Mouse (Mus musculus): ENCODE measurements around the gene Sec22c. TPM values are rescaled to one million over a fixed set of nuclear protein-coding genes. Genes with fewer than 3 reads are reported as not detected.

Gene Sec22c
- polyA plus RNA-seq, 1 experiment from 2014 or later: 24.5 TPM

- Histone ChIP-seq H3K9me3 (no peaks in the 10 kb centered on the region), H3K9ac (peak within 1 kb of the TSS; percentile 88), H3K27ac (peak within 1 kb of the TSS; percentile 88), H3K36me3 (replicated peaks) (peaks cover 15% of the 10 kb centered on the region; the same call in 1 of the 2 replicates), H3K27me3 (0 out of 2 replicates have a peak, but pooled peaks cover 5% of the 10 kb centered on the region), H3K4me3 (replicated peaks) (peak within 1 kb of the TSS; percentile 87), H3K4me1 (peaks cover 29% of the 10 kb centered on the region), H3K4me2 (peak within 1 kb of the TSS; percentile 85)
- 5% methylated on average over 37 of the region's 37 CpGs for WGBS
- peak; percentile 100 for ATAC-seq (ENCODE audit: low FRiP score)
Measured at GRCm38 (mm10) chr9:121709898-121710583, 4.8 kb upstream of the Sec22c start, which contains the start of gene Ss18l2. Gene Ss18l2, plus strand, starts transcription at chr9:121710329.

- Histone ChIP-seq H3K4me2 (no peak overlapping the region), H3K4me3 (replicated peaks) (no peak overlapping the region), H3K36me3 (replicated peaks) (peaks cover 15% of the 10 kb centered on the region; the same call in 1 of the 2 replicates), H3K4me1 (peaks cover 36% of the 10 kb centered on the region), H3K9me3 (no peaks in the 10 kb centered on the region), H3K27me3 (0 out of 2 replicates have a peak, but pooled peaks cover 5% of the 10 kb centered on the region), H3K27ac (no peak overlapping the region), H3K9ac (no peak overlapping the region)
- 69% methylated on average over 7 of the region's 7 CpGs for WGBS
- no peak for ATAC-seq (ENCODE audit: low FRiP score)
Measured at GRCm38 (mm10) chr9:121708506-121709486, 3.5 kb upstream of the Sec22c start.

- H3K9ac ChIP-seq: no peak overlapping the region
- peaks cover 40% of the 10 kb centered on the region for H3K4me1 ChIP-seq
- H3K4me3 ChIP-seq (replicated peaks): no peak overlapping the region
- no peak overlapping the region for H3K27ac ChIP-seq
- no peak overlapping the region for H3K4me2 ChIP-seq
- no peaks in the 10 kb centered on the region for H3K9me3 ChIP-seq
- no peak for ATAC-seq (ENCODE audit: low FRiP score)
- H3K36me3 ChIP-seq (replicated peaks): 0 out of 2 replicates have a peak, but pooled peaks cover 6% of the 10 kb centered on the region
- WGBS: 83% methylated on average over 6 of the region's 6 CpGs
- 0 out of 2 replicates have a peak, but pooled peaks cover 5% of the 10 kb centered on the region for H3K27me3 ChIP-seq
Measured at GRCm38 (mm10) chr9:121707801-121708200, 2.5 kb upstream of the Sec22c start.

- 83% methylated on average over 6 of the region's 6 CpGs for WGBS
- Histone ChIP-seq H3K27ac (no peak overlapping the region), H3K9ac (peak overlapping the region; percentile 87; the same call in 1 of the 2 replicates), H3K4me2 (peak overlapping the region; percentile 93; the same call in 1 of the 2 replicates), H3K4me1 (peaks cover 29% of the 10 kb centered on the region), H3K9me3 (no peaks in the 10 kb centered on the region), H3K4me3 (replicated peaks) (no peak overlapping the region), H3K27me3 (0 out of 2 replicates have a peak, but pooled peaks cover 5% of the 10 kb centered on the region), H3K36me3 (replicated peaks) (no peaks in the 10 kb centered on the region)
- no peak for ATAC-seq (ENCODE audit: low FRiP score)
Measured at GRCm38 (mm10) chr9:121706029-121706675, 862 bp upstream of the Sec22c start.

GRCm38 (mm10) chr9:121704261-121704645 is 1.0 kb downstream of the Sec22c start:
- Histone ChIP-seq H3K4me3 (replicated peaks) (peak overlapping the region; percentile 92), H3K27me3 (0 out of 2 replicates have a peak, but pooled peaks cover 5% of the 10 kb centered on the region), H3K36me3 (replicated peaks) (peaks cover 8% of the 10 kb centered on the region), H3K9ac (peak overlapping the region; percentile 87), H3K9me3 (no peaks in the 10 kb centered on the region), H3K27ac (no peak overlapping the region), H3K4me1 (peaks cover 20% of the 10 kb centered on the region), H3K4me2 (peak overlapping the region; percentile 93)
- ATAC-seq (ENCODE audit: low FRiP score): 0 out of 2 replicates have a peak, but pooled peaks have one; percentile 1
- WGBS: 42% methylated on average over 11 of the region's 11 CpGs

GRCm38 (mm10) chr9:121697150-121698049 is 7.9 kb downstream of the Sec22c start:
- no peak overlapping the region for H3K9ac ChIP-seq
- peaks cover 52% of the 10 kb centered on the region for H3K36me3 ChIP-seq (replicated peaks)
- H3K9me3 ChIP-seq: no peaks in the 10 kb centered on the region
- no peaks in the 10 kb centered on the region for H3K4me1 ChIP-seq
- no peak overlapping the region for H3K4me2 ChIP-seq
- H3K27me3 ChIP-seq: no peaks in the 10 kb centered on the region
- no peak overlapping the region for H3K4me3 ChIP-seq (replicated peaks)
- WGBS: 100% methylated on average over 1 of the region's 1 CpGs
- ATAC-seq (ENCODE audit: low FRiP score): 0 out of 2 replicates have a peak, but pooled peaks have one; percentile 30
- H3K27ac ChIP-seq: no peak overlapping the region

GRCm38 (mm10) chr9:121696626-121697025 is 8.7 kb downstream of the Sec22c start:
- WGBS: 98% methylated on average over 9 of the region's 9 CpGs
- H3K4me1 ChIP-seq: no peaks in the 10 kb centered on the region
- H3K4me3 ChIP-seq (replicated peaks): no peak overlapping the region
- H3K36me3 ChIP-seq (replicated peaks): peaks cover 55% of the 10 kb centered on the region
- no peak overlapping the region for H3K4me2 ChIP-seq
- no peak overlapping the region for H3K9ac ChIP-seq
- H3K27me3 ChIP-seq: no peaks in the 10 kb centered on the region
- no peak overlapping the region for H3K27ac ChIP-seq
- ATAC-seq (ENCODE audit: low FRiP score): no peak
- H3K9me3 ChIP-seq: no peaks in the 10 kb centered on the region

- Histone ChIP-seq H3K4me3 (replicated peaks) (no peak overlapping the region), H3K27me3 (no peaks in the 10 kb centered on the region), H3K9me3 (no peaks in the 10 kb centered on the region), H3K36me3 (replicated peaks) (peaks cover 69% of the 10 kb centered on the region), H3K9ac (no peak overlapping the region), H3K4me2 (no peak overlapping the region), H3K4me1 (peaks cover 19% of the 10 kb centered on the region), H3K27ac (no peak overlapping the region)
- no peak for ATAC-seq (ENCODE audit: low FRiP score)
- WGBS: 81% methylated on average over 12 of the region's 12 CpGs
Measured at GRCm38 (mm10) chr9:121694736-121695135, 10.6 kb downstream of the Sec22c start.

- H3K27ac ChIP-seq: peak overlapping the region; percentile 73
- peaks cover 21% of the 10 kb centered on the region for H3K4me1 ChIP-seq
- WGBS: 83% methylated on average over 7 of the region's 7 CpGs
- H3K36me3 ChIP-seq (replicated peaks): peaks cover 74% of the 10 kb centered on the region
- H3K4me3 ChIP-seq (replicated peaks): no peak overlapping the region
- no peaks in the 10 kb centered on the region for H3K9me3 ChIP-seq
- H3K9ac ChIP-seq: no peak overlapping the region
- H3K4me2 ChIP-seq: no peak overlapping the region
- no peaks in the 10 kb centered on the region for H3K27me3 ChIP-seq
- ATAC-seq (ENCODE audit: low FRiP score): no peak
Measured at GRCm38 (mm10) chr9:121690734-121691133, 14.6 kb downstream of the Sec22c start.

GRCm38 (mm10) chr9:121690200-121690651 is 15.1 kb downstream of the Sec22c start:
- Histone ChIP-seq H3K27ac (peak overlapping the region; percentile 73), H3K4me2 (peak overlapping the region; percentile 27; the same call in 1 of the 2 replicates), H3K9me3 (no peaks in the 10 kb centered on the region), H3K9ac (no peak overlapping the region), H3K4me3 (replicated peaks) (no peak overlapping the region), H3K36me3 (replicated peaks) (peaks cover 74% of the 10 kb centered on the region), H3K27me3 (no peaks in the 10 kb centered on the region), H3K4me1 (peaks cover 21% of the 10 kb centered on the region)
- ATAC-seq (ENCODE audit: low FRiP score): peak; percentile 88
- WGBS: 64% methylated on average over 15 of the region's 15 CpGs

- 84% methylated on average over 7 of the region's 7 CpGs for whole genome bisulfite sequencing
- no peak overlapping the region for H3K4me2 ChIP-seq
Measured at GRCm38 (mm10) chr9:121684702-121685101, 20.6 kb downstream of the Sec22c start.

More at GRCm38 (mm10) chr9:121684702-121685101, 20.6 kb downstream of the Sec22c start:
- no peak overlapping the region for H3K4me3 ChIP-seq (replicated peaks)
- H3K27me3 ChIP-seq: no peaks in the 10 kb centered on the region
- H3K36me3 ChIP-seq (replicated peaks): peaks cover 70% of the 10 kb centered on the region
- H3K9me3 ChIP-seq: no peaks in the 10 kb centered on the region
- peaks cover 4% of the 10 kb centered on the region for H3K4me1 ChIP-seq
- ATAC-seq (ENCODE audit: low FRiP score): no peak
- no peak overlapping the region for H3K27ac ChIP-seq
- H3K9ac ChIP-seq: no peak overlapping the region
